Comparison of ENCODE assay signal across 8 mouse cellular contexts in genomic region chr7:62418346-62418745, GRCm38 (mm10). TPM values are rescaled to one million over a fixed set of nuclear protein-coding genes. Genes with fewer than 3 reads are reported as not detected.
DNase-seq lines count a peak whose midpoint lies in the region; ATAC-seq and TF ChIP-seq lines count a peak whose summit lies in the region.
"Had no signal": no experiment of that assay in that cellular context is flagged by ENCODE, and none has a peak within 500 bp of the region (broad histone marks: within the 10 kb centered on the region; RNA-seq: fewer than 3 reads in every experiment).

No protein-coding gene starts in this region.

- WGBS in kidney, postnatal 0 days, result 80% methylated on average over 9 of the region's 9 CpGs
- WGBS in kidney, adult 2 months, result 82% methylated on average over 9 of the region's 9 CpGs
- 74% methylated on average over 9 of the region's 9 CpGs for WGBS in embryonic facial prominence, embryonic 14.5 days
- WGBS in hindbrain, embryonic 16.5 days, result 48% methylated on average over 9 of the region's 9 CpGs
- WGBS in neural tube, embryonic 13.5 days, result 60% methylated on average over 9 of the region's 9 CpGs

- no peaks in the 10 kb centered on the region; the same call in 1 of the 2 replicates for H3K4me1 ChIP-seq in kidney, postnatal 0 days (replicated peaks; ENCODE audit: insufficient read depth, low read length)
- no peaks in the 10 kb centered on the region for H3K4me1 ChIP-seq in kidney, adult 2 months (ENCODE audit: control insufficient read depth, insufficient read depth, low read length)
- H3K4me1 ChIP-seq in embryonic facial prominence, embryonic 14.5 days (ENCODE audit: control insufficient read depth, insufficient read depth, low read length), result no peaks in the 10 kb centered on the region
- peaks cover 4% of the 10 kb centered on the region; the same call in 1 of the 2 replicates for H3K4me1 ChIP-seq in hindbrain, embryonic 16.5 days (ENCODE audit: control insufficient read depth, insufficient read depth, low read depth, low read length)
- peaks cover 14% of the 10 kb centered on the region; the same call in 1 of the 2 replicates for H3K4me1 ChIP-seq in neural tube, embryonic 13.5 days (replicated peaks)

- no peaks in the 10 kb centered on the region for H3K36me3 ChIP-seq in kidney, postnatal 0 days (ENCODE audit: insufficient read depth, low read length)
- no peaks in the 10 kb centered on the region for H3K36me3 ChIP-seq in kidney, adult 2 months (ENCODE audit: control insufficient read depth, insufficient read depth, low read length)
- no peaks in the 10 kb centered on the region for H3K36me3 ChIP-seq in embryonic facial prominence, embryonic 14.5 days (ENCODE audit: control insufficient read depth, insufficient read depth, low read length)
- no peaks in the 10 kb centered on the region for H3K36me3 ChIP-seq in hindbrain, embryonic 16.5 days (ENCODE audit: control insufficient read depth, insufficient read depth, low read length)
- no peaks in the 10 kb centered on the region for H3K36me3 ChIP-seq in neural tube, embryonic 13.5 days

- no peak overlapping the region for H3K4me3 ChIP-seq in kidney, postnatal 0 days (replicated peaks; ENCODE audit: low read depth, low read length)
- H3K4me3 ChIP-seq in kidney, adult 2 months (ENCODE audit: insufficient read depth, low read depth, low read length), result no peak overlapping the region
- peak overlapping the region; percentile 63 for H3K4me3 ChIP-seq in embryonic facial prominence, embryonic 14.5 days (ENCODE audit: low read depth, low read length)
- H3K4me3 ChIP-seq in hindbrain, embryonic 16.5 days (ENCODE audit: low read length), result peak overlapping the region; percentile 52
- peak overlapping the region; percentile 76 for H3K4me3 ChIP-seq in neural tube, embryonic 13.5 days

- no peak for TF ChIP-seq POLR2A in kidney, adult 2 months (IDR thresholded peaks at IDR 0.05; ENCODE audit: low read depth, low read length)

- no peak for ATAC-seq in kidney, postnatal 0 days (replicated peaks; ENCODE audit: low FRiP score, low read depth)
- ATAC-seq in embryonic facial prominence, embryonic 14.5 days (ENCODE audit: low read depth), result no peak
- ATAC-seq in hindbrain, embryonic 16.5 days, result no peak
- no peak for ATAC-seq in neural tube, embryonic 13.5 days (ENCODE audit: low read depth)

- H3K9me3 ChIP-seq in kidney, postnatal 0 days (replicated peaks; ENCODE audit: low read length), result no peaks in the 10 kb centered on the region
- H3K9me3 ChIP-seq in embryonic facial prominence, embryonic 14.5 days (ENCODE audit: control insufficient read depth, low read length), result peaks cover 8% of the 10 kb centered on the region; the same call in 1 of the 2 replicates
- H3K9me3 ChIP-seq in hindbrain, embryonic 16.5 days (ENCODE audit: control insufficient read depth, low read length), result no peaks in the 10 kb centered on the region; the same call in 1 of the 2 replicates
- H3K9me3 ChIP-seq in neural tube, embryonic 13.5 days, result 0 out of 2 replicates have a peak, but pooled peaks cover 8% of the 10 kb centered on the region

- H3K9ac ChIP-seq in kidney, postnatal 0 days (ENCODE audit: low read depth, low read length), result no peak overlapping the region
- no peak overlapping the region for H3K9ac ChIP-seq in embryonic facial prominence, embryonic 14.5 days (ENCODE audit: low read depth, low read length)
- H3K9ac ChIP-seq in hindbrain, embryonic 16.5 days (ENCODE audit: low read depth, low read length), result peak overlapping the region; percentile 64
- peak overlapping the region; percentile 89 for H3K9ac ChIP-seq in neural tube, embryonic 13.5 days

- no peaks in the 10 kb centered on the region for H3K27me3 ChIP-seq in kidney, postnatal 0 days (ENCODE audit: insufficient read depth, low read length)
- H3K27me3 ChIP-seq in kidney, adult 2 months (replicated peaks; ENCODE audit: control insufficient read depth, insufficient read depth, low read length), result peaks cover 2% of the 10 kb centered on the region
- H3K27me3 ChIP-seq in embryonic facial prominence, embryonic 14.5 days (replicated peaks; ENCODE audit: control insufficient read depth, insufficient read depth, low read length), result no peaks in the 10 kb centered on the region
- no peaks in the 10 kb centered on the region for H3K27me3 ChIP-seq in hindbrain, embryonic 16.5 days (replicated peaks; ENCODE audit: control insufficient read depth, insufficient read depth, low read length)
- no peaks in the 10 kb centered on the region for H3K27me3 ChIP-seq in neural tube, embryonic 13.5 days

- no peak for TF ChIP-seq CTCF in kidney, postnatal 0 days (IDR thresholded peaks at IDR 0.05; ENCODE audit: low read depth)
- no peak for TF ChIP-seq CTCF in kidney, adult 2 months (conservative IDR thresholded peaks at IDR 0.05; ENCODE audit: insufficient read depth, insufficient read length, low read depth, low read length)

- DNase-seq in kidney, postnatal 0 days (ENCODE audit: low spot score), result no peak
- no peak for DNase-seq in kidney, adult 2 months
- no peak for DNase-seq in embryonic facial prominence, embryonic 14.5 days (ENCODE audit: low spot score)
- no peak for DNase-seq in ovary, postnatal 10 days (ENCODE audit: low spot score)
- no peak for DNase-seq in testis, postnatal 14 days (ENCODE audit: low spot score)
- DNase-seq: gastrocnemius, postnatal 10 days had no signal

- no peak overlapping the region for H3K27ac ChIP-seq in kidney, postnatal 0 days
- no peak overlapping the region for H3K27ac ChIP-seq in kidney, adult 2 months (ENCODE audit: insufficient read depth, low read depth, low read length)
- no peak overlapping the region for H3K27ac ChIP-seq in embryonic facial prominence, embryonic 14.5 days (replicated peaks; ENCODE audit: low read depth, low read length)
- no peak overlapping the region; the same call in 1 of the 2 replicates for H3K27ac ChIP-seq in hindbrain, embryonic 16.5 days (ENCODE audit: low read depth, low read length)
- peak overlapping the region; percentile 92 for H3K27ac ChIP-seq in neural tube, embryonic 13.5 days (replicated peaks)

- peak overlapping the region; percentile 65; the same call in 1 of the 2 replicates for H3K4me2 ChIP-seq in kidney, postnatal 0 days (ENCODE audit: low read length)
- H3K4me2 ChIP-seq in embryonic facial prominence, embryonic 14.5 days (ENCODE audit: low read depth, low read length), result peak overlapping the region; percentile 60
- peak overlapping the region; percentile 68 for H3K4me2 ChIP-seq in hindbrain, embryonic 16.5 days (ENCODE audit: low read length)
- peak overlapping the region; percentile 78 for H3K4me2 ChIP-seq in neural tube, embryonic 13.5 days

RNA-seq across cellular contexts. Expression of gene Mkrn3, which starts 1.6 kb away (rescaled TPM):
- 3.6 and 4.2 TPM in 2 replicates for polyA plus RNA-seq in kidney, postnatal 0 days (2015; fragmentation: Nextera tagmentation; extraction: Ambion mirVana)
- polyA plus RNA-seq in kidney, adult 2 months (2012; rRNA removed), result 0.56 and 0.77 TPM in 2 replicates
- polyA plus RNA-seq in embryonic facial prominence, embryonic 14.5 days (2014; fragmentation: Nextera tagmentation; extraction: Ambion mirVana), result 6.2 TPM in 2 replicates
- 21.1 and 23.8 TPM in 2 replicates for polyA plus RNA-seq in hindbrain, embryonic 16.5 days (2015; fragmentation: Nextera tagmentation; extraction: Ambion mirVana)
- 14.4 and 16.7 TPM in 2 replicates for polyA plus RNA-seq in neural tube, embryonic 13.5 days (2015; fragmentation: Nextera tagmentation; extraction: Ambion mirVana)

RNA-seq across cellular contexts. Expression of gene Magel2, which starts 41.5 kb away (rescaled TPM):
- 0.09 TPM in 1 of 2 replicates, not detected in the other for polyA plus RNA-seq in kidney, postnatal 0 days (2015; fragmentation: Nextera tagmentation; extraction: Ambion mirVana)
- polyA plus RNA-seq in kidney, adult 2 months (2012; rRNA removed), result 0.02 TPM in 1 of 2 replicates, not detected in the other
- polyA plus RNA-seq in embryonic facial prominence, embryonic 14.5 days (2014; fragmentation: Nextera tagmentation; extraction: Ambion mirVana), result 12.9 and 13.3 TPM in 2 replicates
- 13.7 and 18.9 TPM in 2 replicates for polyA plus RNA-seq in hindbrain, embryonic 16.5 days (2015; fragmentation: Nextera tagmentation; extraction: Ambion mirVana)
- 9.7 and 9.9 TPM in 2 replicates for polyA plus RNA-seq in neural tube, embryonic 13.5 days (2015; fragmentation: Nextera tagmentation; extraction: Ambion mirVana)

RNA-seq across cellular contexts. Expression of gene Peg12, which starts 46.0 kb away (rescaled TPM):
- polyA plus RNA-seq in kidney, postnatal 0 days (2015; fragmentation: Nextera tagmentation; extraction: Ambion mirVana), result 18.4 and 20.1 TPM in 2 replicates
- 0.30 and 0.35 TPM in 2 replicates for polyA plus RNA-seq in kidney, adult 2 months (2012; rRNA removed)
- 26.3 and 33.5 TPM in 2 replicates for polyA plus RNA-seq in embryonic facial prominence, embryonic 14.5 days (2014; fragmentation: Nextera tagmentation; extraction: Ambion mirVana)
- polyA plus RNA-seq in hindbrain, embryonic 16.5 days (2015; fragmentation: Nextera tagmentation; extraction: Ambion mirVana), result 8.3 and 9.8 TPM in 2 replicates
- 14.6 and 19.1 TPM in 2 replicates for polyA plus RNA-seq in neural tube, embryonic 13.5 days (2015; fragmentation: Nextera tagmentation; extraction: Ambion mirVana)

Comparison
In these comparisons a context has a peak if more than half of its experiments do, and no peak if none do; other contexts are left out.
1. H3K4me3 ChIP-seq: peak in embryonic facial prominence, embryonic 14.5 days (single experiment), hindbrain, embryonic 16.5 days (single experiment) and neural tube, embryonic 13.5 days (single experiment); none in kidney, postnatal 0 days (single experiment) and kidney, adult 2 months (single experiment).
2. H3K9ac ChIP-seq: peak in hindbrain, embryonic 16.5 days (single experiment) and neural tube, embryonic 13.5 days (single experiment); none in kidney, postnatal 0 days (single experiment) and embryonic facial prominence, embryonic 14.5 days (single experiment).
3. Peak in every context shown above with its lines, with median percentiles within 50 percentile points of each other: H3K4me2 ChIP-seq.